Mouse (Mus musculus): ENCODE results near the gene 4930407I10Rik.

The 4930407I10Rik gene

GRCm38 (mm10) chr15:82052544-82052943 is 6.4 kb upstream of the 4930407I10Rik start:
- no peak for DNase-seq (ENCODE audit: low spot score)

GRCm38 (mm10) chr15:82063909-82064308 is 5.0 kb downstream of the 4930407I10Rik start:
- no peak for DNase-seq (ENCODE audit: low spot score)

- peak; percentile 85 for DNase-seq (ENCODE audit: low spot score)
These were observed 6.6 kb downstream of the 4930407I10Rik start for GRCm38 (mm10) chr15:82065511-82065910.

- peak; percentile 14 for DNase-seq (ENCODE audit: low spot score)
These were observed 10.9 kb downstream of the 4930407I10Rik start, which contains the start of gene Mei1 for GRCm38 (mm10) chr15:82069898-82070297. Mei1 (plus strand) TSS chr15:82069996.

- DNase-seq (ENCODE audit: low spot score): no peak
These were observed 13.0 kb downstream of the 4930407I10Rik start for GRCm38 (mm10) chr15:82071816-82072469.

- DNase-seq (ENCODE audit: low spot score): no peak
These were observed 14.5 kb downstream of the 4930407I10Rik start for GRCm38 (mm10) chr15:82073490-82073889.

GRCm38 (mm10) chr15:82079883-82080282 is 20.9 kb downstream of the 4930407I10Rik start:
- DNase-seq (ENCODE audit: low spot score): peak; percentile 47

GRCm38 (mm10) chr15:82081161-82081560 is 22.2 kb downstream of the 4930407I10Rik start:
- DNase-seq (ENCODE audit: low spot score): peak; percentile 62

- no peak for DNase-seq (ENCODE audit: low spot score)
These were observed 26.7 kb downstream of the 4930407I10Rik start for GRCm38 (mm10) chr15:82085606-82086005.

- DNase-seq (ENCODE audit: low spot score): no peak
These were observed 27.2 kb downstream of the 4930407I10Rik start for GRCm38 (mm10) chr15:82086131-82086530.

GRCm38 (mm10) chr15:82087266-82087665 is 28.3 kb downstream of the 4930407I10Rik start:
- peak; percentile 37 for DNase-seq (ENCODE audit: low spot score)

- no peak for DNase-seq (ENCODE audit: low spot score)
These were observed 32.1 kb downstream of the 4930407I10Rik start for GRCm38 (mm10) chr15:82091061-82091460.

- DNase-seq (ENCODE audit: low spot score): peak; percentile 77
These were observed 48.1 kb downstream of the 4930407I10Rik start for GRCm38 (mm10) chr15:82106953-82107555.
